Mouse (Mus musculus) erythroid progenitor cell, adult 5-6 weeks (primary cell): ENCODE data around the gene Azin2. TPM values are rescaled to one million over a fixed set of nuclear protein-coding genes. Genes with fewer than 3 reads are reported as not detected.

Experiments
- ATAC-seq: replicated peaks from 2 replicates; pipeline ENCODE4 v1.8.0; 2016; ENCODE audit warnings: moderate number of reproducible peaks, mild to moderate bottlenecking, moderate TSS enrichment, inconsistent platforms; ENCODE audit not compliant: poor library complexity, low FRiP score, severe bottlenecking
- total RNA-seq, 2 experiments: library from RNA; stranded (forward) in 1 of 2; stranded (reverse) in 1 of 2; fragments of 150-400 nt in 1 of 2; fragments of 186-747, 209-891 nt in 1 of 2; gene quantifications; 2 replicates each; pipeline versions ENCODE4 v1.2.3 to v1.2.4; 2015 to 2017; ENCODE audit warnings: low replicate concordance in 2 of 2

Gene Azin2
- total RNA-seq, 2 experiments from 2014 or later: 3.4 TPM; not detected in 1

DNA sequence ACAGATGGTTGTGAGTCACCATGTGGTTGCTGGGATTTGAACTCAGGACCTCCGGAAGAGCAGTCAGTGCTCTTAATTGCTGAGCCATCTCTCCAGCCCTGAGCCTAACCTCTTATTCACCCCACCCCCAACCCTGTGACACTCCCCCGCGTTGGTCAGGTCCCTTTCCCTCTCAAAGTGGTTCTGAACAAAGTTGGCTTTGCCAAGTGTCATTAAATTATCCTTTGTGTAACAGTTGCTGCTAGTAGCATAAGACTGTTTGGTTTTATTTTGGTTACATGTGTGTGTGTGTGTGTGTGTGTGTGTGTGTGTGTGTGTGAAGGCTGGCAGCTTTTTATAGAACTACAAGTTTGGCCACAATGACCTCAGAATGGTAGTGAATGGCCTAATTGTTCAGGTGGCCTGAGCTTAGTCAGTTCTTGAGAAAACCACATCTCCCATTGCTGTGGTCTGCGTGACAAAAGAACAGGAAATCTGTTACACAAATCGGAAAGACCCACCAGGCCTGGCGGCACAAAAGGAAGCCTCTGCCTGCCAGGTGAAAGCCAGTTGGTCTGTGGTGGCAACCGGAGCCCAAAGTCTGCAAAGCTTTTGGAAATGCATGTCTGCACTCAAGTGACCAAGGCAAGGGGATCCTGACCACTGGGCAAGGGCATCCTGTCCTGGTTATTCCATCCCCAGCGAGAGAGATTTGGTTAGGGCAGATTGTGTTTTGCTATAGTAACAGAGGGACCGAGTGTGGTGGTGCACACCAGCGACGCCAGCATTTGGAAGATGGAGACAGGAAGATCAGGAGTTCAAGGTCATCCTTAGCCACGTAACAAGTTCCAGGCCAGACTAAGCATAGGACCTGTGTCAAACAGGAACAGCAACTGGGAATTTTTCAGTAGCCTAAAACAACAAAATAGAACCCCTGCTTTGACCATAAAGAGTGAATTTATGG is 18.9 kb upstream of the Azin2 start:
- ATAC-seq: no peak

DNA sequence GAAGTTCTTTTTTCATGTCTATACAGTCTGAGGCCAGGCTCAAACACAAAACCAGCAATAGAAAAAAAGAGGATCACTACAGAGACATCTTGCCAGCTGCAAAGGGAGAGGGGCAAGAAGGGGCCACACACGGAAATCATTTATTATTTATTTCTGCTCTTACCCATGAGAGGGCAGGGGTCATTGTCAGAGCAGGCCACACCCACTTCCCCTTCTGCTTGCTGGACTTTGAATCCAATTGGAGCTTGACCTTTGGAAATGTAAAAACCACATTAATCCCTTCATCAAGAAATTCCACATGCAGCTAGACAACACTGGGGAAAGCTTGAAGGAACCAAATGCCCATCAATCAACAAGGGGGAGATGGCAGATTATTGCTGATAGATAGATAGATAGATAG is 16.4 kb upstream of the Azin2 start:
- no peak for ATAC-seq

DNA sequence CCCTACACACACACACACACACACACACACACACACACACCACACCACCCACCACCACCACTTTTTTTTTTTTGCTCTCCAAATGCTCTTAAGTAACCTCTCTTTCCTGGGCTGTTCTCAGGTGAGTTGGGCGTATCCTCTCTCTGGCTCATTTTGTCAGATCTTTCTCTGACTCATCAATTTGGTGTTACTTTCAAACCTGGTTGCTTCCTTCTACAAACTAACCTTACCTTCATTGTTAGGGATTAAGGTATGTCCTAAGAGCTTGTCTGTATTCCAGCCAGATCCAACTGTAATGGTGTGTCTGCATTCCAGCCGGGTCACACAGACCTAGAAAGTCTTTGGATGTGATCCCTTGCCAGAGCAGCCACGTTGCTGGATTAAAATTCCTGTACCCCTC is 15.0 kb upstream of the Azin2 start:
- no peak for ATAC-seq

DNA sequence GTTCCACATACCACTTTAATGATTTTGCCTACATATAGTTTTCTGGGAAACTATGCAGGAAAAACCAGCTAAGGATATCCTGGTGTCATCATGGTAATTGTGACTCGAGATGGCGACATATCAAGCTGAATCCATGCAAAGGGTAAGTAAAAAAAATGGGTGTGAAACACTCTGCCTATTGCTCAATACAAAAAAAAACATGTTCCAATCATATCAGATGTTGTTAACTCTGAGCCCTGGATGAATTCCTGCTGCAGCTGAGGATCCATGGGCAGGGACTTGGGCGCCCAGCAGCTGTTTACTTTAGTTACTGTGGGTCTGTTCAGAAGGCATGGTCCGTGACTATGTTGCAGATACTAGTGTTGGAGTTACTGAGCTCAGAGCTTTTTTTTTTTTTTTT is 14.3 kb upstream of the Azin2 start:
- ATAC-seq: no peak

DNA sequence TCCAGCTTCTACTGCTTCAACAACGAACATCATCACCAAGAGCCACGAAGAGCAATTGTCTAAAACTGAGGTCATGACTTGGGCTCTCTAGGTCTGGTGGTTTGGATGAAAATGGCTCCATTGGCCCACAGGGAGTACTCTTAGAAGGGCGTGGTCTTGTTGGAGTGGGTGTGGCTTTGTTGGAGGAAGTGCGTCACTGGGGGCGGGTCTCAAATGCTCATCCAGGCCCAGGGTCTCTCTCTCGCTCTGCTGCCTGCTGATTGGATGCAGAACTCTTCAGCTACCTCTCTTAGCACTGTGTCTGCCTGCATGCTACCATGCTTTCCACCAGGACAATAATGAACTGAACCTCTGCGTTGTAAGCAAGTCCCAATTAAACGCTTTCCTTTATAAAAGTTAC is 12.4 kb upstream of the Azin2 start:
- ATAC-seq: no peak

DNA sequence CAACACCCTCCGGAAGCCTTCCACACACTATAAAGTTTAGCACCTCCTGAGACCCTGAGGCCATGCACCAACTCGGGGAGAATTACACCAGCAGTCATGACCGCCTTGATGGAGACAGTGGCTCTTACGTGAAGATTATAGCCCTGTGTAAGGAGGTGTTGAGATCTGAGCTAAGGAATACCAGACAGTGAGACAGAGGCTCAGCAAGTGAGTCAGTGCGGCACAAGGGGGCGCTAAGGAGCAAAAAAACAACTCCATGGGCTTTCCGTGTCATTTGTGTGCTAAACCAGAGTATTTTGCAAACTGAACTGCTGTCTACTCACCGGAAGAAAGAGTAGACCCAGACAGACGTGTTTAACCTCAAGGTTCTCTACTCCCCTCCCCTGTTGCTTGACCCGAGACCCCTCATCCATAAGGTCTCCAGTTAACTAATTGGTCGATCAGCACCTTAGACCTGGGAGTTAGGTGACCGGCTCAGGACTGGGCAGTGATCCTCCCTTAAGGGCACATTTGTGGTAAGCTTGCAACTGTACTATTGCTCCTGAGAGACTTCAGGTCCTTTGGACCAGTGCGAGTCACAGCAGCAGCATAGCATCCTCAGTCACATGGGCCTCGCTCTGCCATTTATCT is 8.9 kb upstream of the Azin2 start:
- ATAC-seq: peak; percentile 60; the same call in 1 of the 2 replicates

DNA sequence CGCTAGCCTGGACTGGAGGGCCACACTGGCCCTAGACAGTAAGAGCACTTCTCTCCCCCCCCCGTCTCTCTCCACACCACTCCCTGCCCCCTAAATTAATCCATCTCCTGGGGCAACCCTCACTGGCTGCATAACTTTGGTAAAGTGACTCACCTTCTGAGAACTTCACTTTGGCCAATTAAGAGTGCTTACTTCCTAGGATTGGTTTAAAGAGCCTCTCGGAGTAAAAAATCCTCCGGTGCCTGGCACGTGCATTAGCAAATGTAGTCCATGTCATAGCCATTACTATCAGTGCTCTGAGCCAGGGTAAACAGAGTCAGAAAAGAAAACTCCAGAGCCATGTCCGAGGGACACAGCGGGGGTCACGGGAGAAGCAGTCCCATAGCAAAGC is 8.2 kb upstream of the Azin2 start:
- ATAC-seq: no peak

DNA sequence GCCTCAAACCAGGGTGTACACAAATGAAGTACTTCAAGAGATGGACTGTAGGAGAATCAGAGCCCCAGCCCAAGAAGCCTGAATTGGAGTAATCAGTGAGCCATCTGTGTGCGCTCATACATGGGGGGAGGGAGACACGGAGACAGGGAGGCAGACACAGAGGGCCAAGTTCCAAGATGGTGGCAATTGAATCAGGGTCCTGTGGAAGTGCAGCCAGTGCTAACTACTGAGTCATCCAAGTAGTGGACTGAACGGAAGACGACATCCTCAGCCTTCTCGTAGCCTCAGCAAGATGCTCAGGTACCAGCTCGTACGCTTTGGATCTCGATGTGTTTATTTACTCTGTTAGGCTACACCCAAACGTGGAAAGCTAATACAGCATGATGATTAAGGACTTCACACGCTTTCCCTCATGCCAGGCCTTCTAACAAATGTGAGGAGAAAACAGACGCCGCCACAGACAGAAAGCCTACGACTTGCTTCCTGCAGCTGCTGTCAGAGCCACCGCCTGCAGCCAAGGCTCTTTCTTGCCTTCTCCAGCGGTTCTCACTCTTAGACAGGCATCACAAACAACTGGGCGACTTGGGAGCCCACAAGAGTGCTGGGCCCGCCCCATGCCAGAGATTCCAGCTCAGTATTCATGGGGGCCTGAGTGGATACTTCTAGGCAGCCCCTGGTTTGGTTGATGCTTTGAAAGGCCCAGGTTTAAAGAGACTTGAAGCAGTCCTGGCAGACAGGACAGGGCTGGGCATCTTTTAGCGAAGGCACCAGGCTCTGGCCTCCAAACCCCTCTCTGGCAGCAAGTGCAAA is 7.6 kb upstream of the Azin2 start:
- no peak for ATAC-seq

DNA sequence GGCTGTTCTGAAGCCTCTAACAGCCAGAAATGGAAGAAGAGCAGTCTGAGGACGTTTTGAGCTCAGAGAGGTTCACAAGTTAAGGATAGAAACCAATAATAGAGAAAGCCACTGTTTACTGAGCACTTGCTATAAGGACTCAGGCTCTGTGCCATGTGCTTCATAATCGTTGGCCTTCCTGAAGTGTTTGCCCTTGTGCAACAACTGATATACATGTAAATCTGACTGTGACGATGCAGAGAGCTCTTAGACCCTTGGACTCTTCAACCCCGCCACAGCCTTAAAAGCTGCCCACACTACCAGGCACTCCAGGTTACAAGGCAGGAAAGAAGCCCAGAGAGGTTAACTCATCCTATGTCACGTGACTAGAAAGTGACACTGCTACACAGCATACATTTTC is 6.8 kb upstream of the Azin2 start:
- no peak for ATAC-seq

DNA sequence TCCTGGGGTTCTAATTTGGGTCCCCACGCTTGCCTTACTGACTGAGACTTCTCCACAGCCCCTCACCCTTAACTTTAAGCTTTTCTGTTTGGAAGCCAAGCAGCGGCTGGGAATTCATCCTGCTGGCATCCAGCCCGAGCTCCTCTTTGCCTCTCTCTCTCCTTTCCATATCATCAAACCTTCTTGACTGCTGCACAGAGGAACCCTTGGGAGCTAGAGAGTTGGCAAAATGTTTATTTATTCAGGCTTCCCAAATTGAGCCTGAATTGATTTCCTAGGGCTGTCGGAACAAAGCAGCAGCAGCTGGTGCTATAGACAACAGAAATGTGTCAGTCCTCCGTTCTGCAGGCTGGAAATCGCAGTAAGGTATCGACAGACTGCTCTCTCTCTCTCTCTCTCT is 4.5 kb upstream of the Azin2 start:
- no peak for ATAC-seq

DNA sequence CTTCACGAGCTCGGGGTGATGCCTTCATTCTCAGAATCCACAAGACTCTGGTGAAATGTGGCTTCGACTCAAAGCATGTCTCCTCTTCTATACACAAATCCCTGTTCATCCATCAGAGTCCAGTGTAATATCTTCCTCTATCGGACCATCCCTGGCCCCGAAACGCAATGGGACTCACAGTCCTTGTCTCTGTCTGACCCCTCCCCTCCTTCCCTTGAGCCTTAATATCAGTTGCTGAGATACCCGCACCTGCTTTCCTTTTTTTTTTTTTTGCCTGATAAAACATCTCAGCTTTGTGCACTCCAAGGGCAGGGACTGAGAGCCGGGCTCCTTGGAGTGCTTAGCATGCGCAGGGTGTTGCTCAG is 666 bp upstream of the Azin2 start:
- ATAC-seq: no peak

DNA sequence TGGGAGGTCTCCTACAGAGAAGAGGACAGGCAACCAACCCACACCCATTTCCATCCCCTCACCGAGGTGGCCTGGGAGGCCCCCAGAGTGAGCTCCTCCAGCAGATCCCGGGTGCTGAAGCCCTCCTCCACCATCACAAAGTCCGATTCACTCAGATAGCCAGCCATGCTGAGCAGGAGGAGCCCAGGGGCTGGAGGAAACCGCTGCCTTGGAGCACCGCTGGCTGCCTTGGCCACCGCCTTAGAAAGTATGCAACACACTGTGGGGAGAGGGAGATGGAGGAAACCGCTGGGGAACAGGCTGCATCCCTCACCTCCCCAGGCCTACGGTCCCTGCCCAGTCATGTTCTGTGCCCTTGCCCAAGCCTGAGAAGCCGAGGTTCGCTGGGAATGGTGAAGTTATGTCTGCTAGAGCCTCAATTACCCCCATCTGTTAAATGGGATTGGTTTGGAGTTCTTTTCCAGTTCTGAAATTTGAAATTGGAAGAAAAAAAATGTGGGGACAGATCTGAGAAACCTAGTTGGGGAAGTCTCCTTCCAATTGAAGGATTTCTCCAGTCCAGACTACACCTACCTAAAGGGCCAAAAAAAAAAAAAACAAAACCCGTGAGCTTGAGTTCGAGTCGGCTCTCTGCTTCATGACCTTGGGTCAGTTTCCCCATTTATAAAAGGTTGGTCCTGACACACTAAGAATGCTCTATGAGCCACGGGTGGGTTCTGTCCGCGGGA is 777 bp downstream of the Azin2 start:
- no peak for ATAC-seq

DNA sequence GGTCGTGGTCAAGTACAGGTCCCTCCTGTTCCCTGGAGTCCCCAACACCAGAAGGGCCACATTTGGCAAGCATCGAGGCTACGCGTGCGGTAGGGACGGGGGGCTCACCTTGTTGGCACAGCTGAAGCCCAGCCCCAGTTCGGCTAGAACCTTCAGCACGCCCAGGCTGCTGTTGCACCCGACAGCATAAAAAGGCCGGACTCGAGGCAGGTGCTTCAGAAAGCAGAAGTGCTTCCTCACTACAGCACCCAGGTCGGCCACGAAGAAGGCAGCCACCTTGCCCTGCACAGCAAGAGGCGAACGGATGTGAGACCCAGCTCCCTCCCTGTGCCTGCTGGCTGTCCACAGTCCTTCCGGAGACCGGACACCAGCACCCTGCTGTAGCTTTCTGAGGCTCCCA is 2.6 kb downstream of the Azin2 start:
- no peak for ATAC-seq

DNA sequence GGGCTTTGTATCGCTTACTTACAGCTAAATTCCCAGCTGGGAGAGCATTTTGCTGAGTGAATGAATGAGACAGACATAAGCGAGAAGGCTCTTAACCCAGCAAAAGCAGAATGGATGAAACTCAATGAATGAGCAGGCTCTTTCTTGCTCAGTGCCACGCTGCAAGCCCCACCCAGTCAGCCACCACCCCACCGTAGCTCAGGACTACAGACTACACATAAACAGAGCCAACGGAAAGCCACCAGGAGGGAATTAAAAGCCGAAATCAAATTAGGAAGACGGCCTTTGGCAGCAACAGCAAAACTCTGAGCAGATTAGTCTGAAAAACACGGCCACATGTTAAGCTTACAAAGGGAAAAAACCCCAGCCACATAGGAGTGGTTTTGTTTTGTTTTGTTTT is 3.4 kb downstream of the Azin2 start:
- ATAC-seq: no peak

DNA sequence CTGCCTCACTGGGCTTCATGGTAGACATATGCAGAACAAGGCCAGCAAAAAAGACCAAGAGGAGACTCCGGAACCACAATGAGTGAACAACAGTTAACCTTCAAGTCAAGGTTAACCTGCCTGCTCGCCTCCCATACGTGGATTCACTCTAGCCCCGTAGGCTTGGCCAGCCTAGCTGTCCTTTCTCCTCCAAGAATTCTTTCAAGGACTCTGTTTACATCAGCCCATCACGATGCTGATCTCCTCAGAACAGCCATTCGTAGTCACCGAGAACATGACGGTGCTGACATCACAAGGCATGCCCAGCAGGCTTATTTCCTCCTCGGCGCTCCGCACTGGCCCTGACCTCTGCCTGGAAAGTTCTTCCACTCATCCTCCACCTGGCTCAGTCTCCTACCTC is 4.1 kb downstream of the Azin2 start:
- ATAC-seq: no peak

DNA sequence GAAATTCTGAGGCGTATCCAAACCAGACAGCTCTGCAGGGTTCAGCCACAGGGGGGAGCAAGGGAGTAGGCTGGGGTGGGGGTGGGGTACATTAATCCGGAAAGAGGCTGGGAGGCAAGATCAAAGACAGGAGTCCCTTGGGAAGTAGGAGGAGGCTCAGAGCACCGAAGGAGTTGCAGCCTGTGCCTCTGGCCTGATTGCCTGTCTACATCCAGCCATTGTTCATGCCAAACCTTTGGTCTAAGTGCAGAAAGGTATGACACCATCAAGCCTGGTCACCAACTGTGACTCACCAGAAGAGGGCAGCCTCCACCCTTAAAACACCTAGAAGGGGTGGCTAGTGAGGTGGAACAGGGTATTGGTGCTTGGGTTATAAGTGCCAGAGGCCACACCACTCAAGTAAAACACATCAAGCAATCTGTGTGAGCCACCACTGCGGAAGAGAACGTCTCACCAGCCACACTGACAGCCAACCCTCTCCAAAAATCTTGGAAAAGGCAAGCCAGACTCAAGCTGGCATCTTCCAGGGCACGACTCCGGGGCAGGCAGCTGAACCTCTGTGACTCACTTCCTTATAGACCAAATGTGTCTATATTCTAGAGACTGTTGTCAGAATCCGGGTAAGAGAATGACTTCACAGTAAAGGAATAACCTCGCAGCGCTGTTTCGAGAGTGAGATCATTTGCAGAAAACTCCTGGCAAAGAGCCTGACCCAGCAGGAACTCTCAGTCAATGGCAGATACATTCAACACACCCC is 4.9 kb downstream of the Azin2 start:
- no peak for ATAC-seq

DNA sequence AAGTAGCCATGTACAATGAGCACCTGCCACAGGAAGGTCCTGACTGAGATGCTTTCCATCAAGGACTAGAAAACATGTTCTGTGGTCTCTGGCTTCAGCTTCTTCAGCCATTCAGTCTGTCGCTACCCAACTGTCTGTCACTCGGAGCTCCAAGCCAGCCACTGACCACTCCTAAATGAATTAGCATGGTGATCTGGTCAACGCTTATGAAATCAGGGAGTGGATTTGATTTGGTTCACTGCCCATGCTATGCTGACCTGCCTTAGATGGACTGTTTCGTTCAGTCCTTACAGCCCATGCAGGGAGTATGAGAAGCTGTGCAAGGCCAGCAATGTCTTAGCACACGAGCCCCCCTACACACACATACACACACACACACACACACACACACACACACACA is 8.4 kb downstream of the Azin2 start:
- no peak for ATAC-seq

DNA sequence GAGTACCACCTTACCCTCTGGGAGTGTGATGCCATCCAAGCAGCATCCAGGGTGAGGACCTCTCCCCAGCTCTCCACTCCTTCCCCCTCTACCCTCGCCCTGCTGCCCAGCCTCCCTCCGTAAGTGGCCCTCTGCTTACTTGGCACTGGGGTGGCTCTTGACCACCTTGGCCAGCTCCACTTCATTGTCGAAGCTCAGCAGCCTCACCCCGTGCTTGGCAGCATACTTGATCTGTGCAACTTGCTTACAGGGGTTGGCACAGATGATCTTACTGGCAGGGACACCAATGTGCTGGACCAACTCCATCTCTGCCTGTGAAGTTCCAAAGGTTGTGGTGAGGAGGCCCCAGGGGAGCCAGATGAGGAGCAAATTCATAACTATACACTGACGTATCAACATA is 11.8 kb downstream of the Azin2 start:
- no peak for ATAC-seq

DNA sequence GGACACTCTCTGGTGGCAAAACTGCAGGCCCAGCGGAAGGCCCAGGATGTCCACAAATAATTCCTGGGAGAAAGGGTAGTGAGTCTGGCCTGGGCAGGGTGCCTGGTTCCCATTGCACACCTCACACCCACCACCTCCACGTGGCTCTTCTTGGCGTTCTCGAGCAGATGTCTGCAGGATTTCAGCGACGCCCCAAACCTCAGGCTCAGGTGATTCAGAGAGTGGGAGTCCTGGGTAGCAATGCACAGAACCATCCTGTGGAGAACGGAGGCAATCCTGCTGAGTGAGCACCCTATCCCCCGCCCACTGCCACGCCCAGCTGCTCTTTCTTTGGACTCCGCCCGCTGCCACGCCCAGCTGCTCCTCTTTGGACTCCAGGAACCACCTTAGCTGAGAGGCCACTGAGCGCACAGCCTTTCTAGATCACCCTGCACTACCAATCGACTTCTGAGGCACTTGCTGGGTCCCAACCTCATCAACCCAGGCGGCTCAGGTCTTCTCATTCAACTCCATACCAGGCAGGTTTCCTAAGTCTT is 12.7 kb downstream of the Azin2 start:
- ATAC-seq: no peak
